Mouse (Mus musculus) left cerebral cortex, adult 8-10 months (tissue): ENCODE results near the gene Clptm1. TPM values are rescaled to one million over a fixed set of nuclear protein-coding genes. Genes with fewer than 3 reads are reported as not detected.
"Not testable (repeated sequence)": the region's sequence is repeated elsewhere in the genome, so short reads cannot be mapped to it uniquely, and the experiment has no call there.

ENCODE experiments used
- DNase-seq, 2 experiments: peaks; one replicate each; pipeline ENCODE4 v3.0.0; 2022; ENCODE audit warnings: low spot score in 2 of 2
- total RNA-seq, 4 experiments: library from RNA; stranded (reverse); gene quantifications; 2 replicates each; pipeline ENCODE4 v1.2.4; 2022

Clptm1 gene
- total RNA-seq, 4 experiments from 2014 or later, result 145 to 171 (median 154) TPM

GRCm38 (mm10) chr7:19691873-19692865, 27.3 kb upstream of the Clptm1 start, which contains the start of gene Apoc1:
Gene Apoc1, minus strand, starts transcription at chr7:19692660.
- DNase-seq, result no peak

- no peak for DNase-seq
These were observed 26.6 kb upstream of the Clptm1 start for GRCm38 (mm10) chr7:19691434-19691833.

GRCm38 (mm10) chr7:19690845-19691244, 26.0 kb upstream of the Clptm1 start:
- no peak for DNase-seq

DNA sequence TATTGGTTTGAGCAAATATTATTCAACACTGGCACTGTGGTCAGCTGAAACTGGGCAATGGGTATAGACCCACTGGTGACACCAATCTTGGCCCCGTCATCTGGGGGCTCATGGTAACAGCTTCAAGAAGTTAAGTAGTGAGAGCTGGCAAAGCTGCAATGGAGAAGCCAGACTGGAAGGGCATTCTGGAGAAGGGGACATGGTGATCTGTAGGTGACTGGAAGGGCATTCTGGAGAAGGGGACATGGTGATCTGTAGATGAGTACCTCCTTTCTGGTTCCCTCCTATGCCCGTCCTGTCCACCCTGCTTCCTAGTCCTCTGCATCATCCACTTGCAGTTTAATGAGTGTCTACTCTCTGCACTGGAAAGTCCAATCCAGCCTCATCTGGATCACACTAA, 23.8 kb upstream of the Clptm1 start:
- no peak for DNase-seq

DNA sequence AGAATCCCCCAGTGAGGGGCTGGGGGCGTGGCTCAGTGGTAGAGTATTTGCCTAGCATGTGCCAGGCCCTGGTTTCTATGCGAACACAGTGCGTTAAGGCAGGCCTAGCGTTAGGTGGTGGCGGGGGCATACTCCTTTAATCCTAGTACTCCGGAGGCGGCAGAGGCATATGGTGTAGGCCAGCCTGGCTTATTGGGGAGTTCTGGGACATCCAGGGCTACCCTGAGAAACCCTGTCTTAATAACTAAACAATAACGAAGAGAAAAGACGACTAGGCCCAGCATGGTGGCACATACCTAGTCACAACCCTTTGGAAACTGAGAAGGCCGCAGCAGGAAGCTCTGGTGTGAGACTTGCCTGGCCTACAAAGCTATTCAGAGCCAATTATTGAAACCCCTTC, 23.3 kb upstream of the Clptm1 start:
- no peak for DNase-seq

DNA sequence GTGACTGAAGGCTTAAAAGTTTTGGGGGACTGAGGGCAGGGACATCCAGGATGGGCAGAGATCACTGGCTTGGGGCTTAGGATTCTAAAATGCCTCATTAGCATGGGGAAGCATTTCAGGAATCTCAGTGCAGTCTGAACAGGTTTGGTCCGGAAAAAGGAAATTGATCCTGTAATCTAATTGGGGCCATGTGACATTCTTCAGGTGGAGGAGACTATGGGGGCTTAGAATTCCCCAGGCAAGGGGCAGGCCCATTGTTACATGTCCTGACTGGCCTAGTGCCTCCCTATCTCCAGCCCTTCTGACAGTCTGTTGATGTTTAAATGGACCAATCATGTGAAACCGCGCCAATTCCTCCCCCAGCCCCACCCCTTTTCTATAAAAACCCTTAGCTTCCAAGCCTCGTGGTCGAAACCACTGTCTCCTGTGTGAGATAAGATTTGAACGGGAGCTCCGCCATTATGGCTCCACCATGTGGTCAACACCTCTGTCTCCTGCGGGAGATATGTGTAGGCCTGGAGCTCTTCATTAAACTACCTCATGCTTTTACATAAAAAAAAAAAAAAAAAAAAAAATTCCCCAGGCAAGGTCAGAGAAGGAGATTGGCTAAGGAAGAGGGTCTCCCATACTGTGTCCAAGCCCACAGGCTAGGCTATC, 22.2 kb upstream of the Clptm1 start:
- DNase-seq, result not testable (repeated sequence)

GRCm38 (mm10) chr7:19686521-19686920, 21.7 kb upstream of the Clptm1 start:
- no peak for DNase-seq

DNA sequence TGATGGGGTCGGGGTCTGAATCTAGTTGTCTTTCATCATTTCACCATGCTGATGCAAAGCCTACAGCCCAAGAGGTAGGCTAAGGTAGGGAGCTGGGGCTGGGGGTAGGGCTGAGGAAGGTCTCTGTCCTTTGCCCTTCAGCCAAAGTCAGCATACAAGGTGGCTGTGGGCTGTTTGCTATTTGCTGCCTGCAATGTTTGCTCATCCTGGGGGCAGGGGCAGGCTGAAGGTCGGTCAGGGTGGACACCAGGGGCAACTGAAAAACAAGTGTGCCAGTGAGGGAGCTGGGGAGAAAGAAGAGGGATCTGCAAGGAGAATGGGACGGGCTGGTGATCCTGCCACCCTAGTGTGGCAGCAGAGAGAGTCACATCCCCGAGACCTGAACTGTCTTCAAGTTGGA, 20.5 kb upstream of the Clptm1 start:
- no peak for DNase-seq

DNA sequence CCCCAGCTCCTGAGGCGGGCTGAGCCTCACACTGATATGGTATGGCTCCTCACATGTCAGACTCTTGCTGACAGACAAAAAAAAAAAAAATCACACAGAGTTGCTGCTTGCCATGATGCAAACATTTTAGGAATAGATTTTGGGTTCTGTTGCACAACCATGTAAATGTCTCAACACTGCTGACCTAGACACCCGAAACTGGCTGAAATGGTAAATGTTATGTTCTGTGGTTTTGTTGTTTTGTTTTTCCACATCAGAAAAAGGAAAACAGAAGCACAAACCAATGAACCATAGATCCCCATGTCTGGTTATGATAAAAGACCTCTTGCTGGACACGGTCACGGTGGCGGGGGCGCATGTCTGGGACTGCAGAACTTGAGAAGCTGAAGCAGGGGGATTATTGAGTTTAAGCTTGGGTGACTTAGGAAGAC, 19.0 kb upstream of the Clptm1 start:
- DNase-seq, result no peak

GRCm38 (mm10) chr7:19682979-19683378, 18.1 kb upstream of the Clptm1 start:
- DNase-seq, result no peak

- no peak for DNase-seq
These were observed 16.4 kb upstream of the Clptm1 start, which contains the start of the genes Gm44805 and Apoc4 for GRCm38 (mm10) chr7:19681202-19681694. Gene Gm44805, minus strand, starts transcription at chr7:19681423. Gene Apoc4, minus strand, starts transcription at chr7:19681479.

DNA sequence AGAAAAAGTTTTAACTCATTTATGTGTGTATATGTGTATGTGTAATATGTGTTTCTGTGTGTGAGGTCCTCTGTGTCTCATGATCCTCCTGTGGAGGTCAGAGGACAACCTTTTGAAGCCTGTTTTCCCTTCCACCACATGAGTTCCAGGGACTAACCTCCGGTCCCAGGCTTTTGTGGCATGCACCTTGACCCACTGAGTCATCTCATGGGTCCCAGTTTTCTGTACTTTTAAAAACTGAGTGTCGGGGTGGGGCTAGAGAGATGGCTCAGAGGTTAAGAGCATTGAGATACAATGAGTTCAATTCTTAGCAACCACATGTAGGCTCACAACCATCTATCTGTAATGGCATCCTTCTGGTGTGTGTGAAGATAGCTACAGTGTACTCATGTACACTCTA, 15.9 kb upstream of the Clptm1 start:
- DNase-seq, result no peak

- DNase-seq, result no peak
These were observed 14.1 kb upstream of the Clptm1 start for GRCm38 (mm10) chr7:19678901-19679300.

GRCm38 (mm10) chr7:19677872-19678271, 13.0 kb upstream of the Clptm1 start, which contains the start of gene Apoc2:
Gene Apoc2, minus strand, starts transcription at chr7:19677941.
- DNase-seq, result no peak

GRCm38 (mm10) chr7:19676662-19677061, 11.8 kb upstream of the Clptm1 start:
- DNase-seq, result no peak

DNA sequence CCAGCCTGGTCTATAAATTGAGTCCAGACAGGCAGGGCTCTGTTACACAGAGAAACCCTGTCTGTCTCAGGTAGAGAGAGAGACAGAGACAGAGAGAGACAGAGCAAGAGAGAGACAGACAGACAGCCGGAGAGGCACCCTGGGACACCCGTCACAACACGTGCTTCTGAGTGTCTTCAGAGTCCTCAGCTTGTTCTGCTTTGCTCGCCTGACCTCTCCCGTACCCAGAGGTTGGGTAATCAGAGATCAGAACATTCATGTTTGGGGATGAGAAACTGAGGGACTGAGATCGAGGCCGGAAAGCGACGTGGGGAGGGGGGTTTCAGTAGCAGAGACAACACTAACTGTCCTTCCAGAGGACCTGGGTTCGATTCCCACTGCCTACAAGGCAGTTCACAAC, 11.0 kb upstream of the Clptm1 start:
- DNase-seq, result no peak

GRCm38 (mm10) chr7:19673083-19673699, 8.4 kb upstream of the Clptm1 start:
- no peak for DNase-seq

GRCm38 (mm10) chr7:19671511-19671910, 6.7 kb upstream of the Clptm1 start:
- no peak for DNase-seq

DNA sequence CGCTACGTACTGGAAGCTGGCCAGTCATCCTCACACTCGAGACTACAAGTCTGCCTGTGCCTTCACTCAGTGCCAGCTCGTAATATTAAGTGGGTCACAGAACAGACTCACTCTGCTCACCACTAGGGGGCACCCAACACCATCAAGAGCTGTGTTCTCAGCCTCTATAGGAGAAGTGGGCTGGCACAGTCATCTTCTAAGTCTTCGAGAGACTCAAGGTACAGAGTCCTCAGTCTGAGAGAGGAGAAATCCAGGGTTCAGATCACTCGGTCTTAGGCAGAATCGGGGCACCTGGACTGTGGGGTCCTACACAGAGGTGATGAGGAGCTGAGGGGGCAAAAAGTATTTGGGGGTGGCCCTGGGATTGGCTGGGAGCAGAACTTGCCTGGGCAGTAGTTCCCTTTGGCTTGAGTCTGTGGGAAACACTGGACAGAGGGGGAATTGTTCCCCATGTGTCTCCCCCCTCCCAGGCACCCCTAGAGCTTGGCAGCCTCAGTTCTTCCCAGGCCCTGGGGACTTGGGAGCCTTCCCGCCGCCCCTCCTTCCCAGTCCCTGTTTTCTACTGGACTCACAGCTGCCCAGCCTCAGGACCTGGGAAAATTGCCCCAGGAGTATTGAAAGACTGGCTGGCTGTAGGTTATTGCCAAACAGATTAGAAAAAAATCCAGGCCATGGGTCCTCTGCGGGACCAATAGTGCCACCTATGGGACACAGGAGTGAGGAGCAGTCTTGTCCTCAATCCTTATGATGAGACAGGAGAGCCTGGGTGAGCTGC, 4.3 kb upstream of the Clptm1 start:
- peak; percentile 70 to 92 for DNase-seq

DNA sequence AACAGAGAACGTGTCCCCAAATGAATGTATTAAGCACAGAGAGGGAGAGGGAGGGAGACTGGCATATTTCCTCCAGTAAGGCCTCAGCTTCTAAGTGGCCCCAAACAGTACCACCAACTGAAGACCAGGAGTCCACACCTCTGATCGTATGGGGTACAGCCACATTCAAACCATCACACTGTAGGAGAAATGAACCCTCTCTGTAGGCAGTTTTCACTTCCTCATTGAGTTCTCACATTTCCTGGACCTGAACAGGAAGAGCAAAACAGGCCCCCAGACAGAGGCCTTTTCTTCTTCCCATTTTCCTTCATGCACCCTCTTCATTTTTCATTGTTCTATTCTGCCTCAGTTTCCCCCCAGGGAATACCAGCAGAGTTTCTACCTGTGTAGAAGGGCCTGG, 2.6 kb upstream of the Clptm1 start:
- DNase-seq, result no peak

GRCm38 (mm10) chr7:19666750-19667149, 1.9 kb upstream of the Clptm1 start:
- no peak for DNase-seq
